21 mouse cellular contexts compared by ENCODE assay signal in the genomic region with DNA sequence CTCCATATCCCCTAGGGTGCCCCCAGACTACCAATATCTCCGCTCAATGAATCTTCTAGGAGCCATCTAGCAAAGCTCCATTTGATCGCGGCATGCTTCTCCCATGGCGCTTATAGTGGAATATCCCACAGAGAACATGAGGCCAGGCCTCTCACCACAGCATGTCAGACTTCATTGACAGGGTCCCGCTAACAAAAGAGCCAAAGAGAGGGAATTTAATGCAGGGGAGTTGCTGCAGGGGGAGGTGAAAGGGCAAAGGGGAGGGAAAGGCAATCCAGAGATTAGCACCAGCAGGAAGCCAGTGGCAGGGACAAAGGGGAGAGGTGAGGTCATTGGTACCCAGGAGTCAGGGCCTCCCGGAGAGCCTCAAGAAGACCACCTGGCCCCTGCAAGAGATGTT.
DNase-seq lines count a peak whose midpoint lies in the region; ATAC-seq and TF ChIP-seq lines count a peak whose summit lies in the region.
"Had no signal": no experiment of that assay in that cellular context is flagged by ENCODE, and none has a peak within 500 bp of the region (broad histone marks: within the 10 kb centered on the region; RNA-seq: fewer than 3 reads in every experiment).

No protein-coding gene starts in this region.

- no peak for ATAC-seq in forebrain, embryonic 15.5 days (replicated peaks)
- no peak for ATAC-seq in liver, embryonic 13.5 days (ENCODE audit: low read depth)
- no peak for ATAC-seq in liver, postnatal 0 days
- ATAC-seq in neural tube, embryonic 11.5 days (ENCODE audit: insufficient read depth, low FRiP score, low TSS enrichment), result no peak; the same call in 1 of the 2 replicates
- ATAC-seq: Patski had no signal

- no peak for TF ChIP-seq EP300 in liver, postnatal 0 days (IDR thresholded peaks at IDR 0.05; ENCODE audit: low read depth)

- H3K4me2 ChIP-seq in forebrain, embryonic 15.5 days (replicated peaks), result no peak overlapping the region
- H3K4me2 ChIP-seq in liver, embryonic 13.5 days, result 0 out of 2 replicates have a peak overlapping the region, but pooled peaks have one; percentile 47
- H3K4me2 ChIP-seq in liver, postnatal 0 days (ENCODE audit: low read depth, low read length), result no peak overlapping the region
- H3K4me2 ChIP-seq in neural tube, embryonic 11.5 days (ENCODE audit: low read depth), result no peak overlapping the region
- H3K4me2 ChIP-seq: embryonic facial prominence, embryonic 12.5 days; limb, embryonic 15.5 days had no signal

- H3K9ac ChIP-seq in forebrain, embryonic 15.5 days (replicated peaks), result no peak overlapping the region
- no peak overlapping the region for H3K9ac ChIP-seq in liver, embryonic 13.5 days
- no peak overlapping the region for H3K9ac ChIP-seq in liver, postnatal 0 days (replicated peaks)
- H3K9ac ChIP-seq in neural tube, embryonic 11.5 days (ENCODE audit: low read length), result no peak overlapping the region
- H3K9ac ChIP-seq: embryonic facial prominence, embryonic 12.5 days; heart, embryonic 12.5 days; limb, embryonic 15.5 days; lung, embryonic 14.5 days had no signal

- no peaks in the 10 kb centered on the region for H3K36me3 ChIP-seq in forebrain, embryonic 10.5 days (replicated peaks)
- no peaks in the 10 kb centered on the region for H3K36me3 ChIP-seq in forebrain, embryonic 15.5 days
- H3K36me3 ChIP-seq in liver, embryonic 13.5 days, result no peaks in the 10 kb centered on the region
- H3K36me3 ChIP-seq in liver, postnatal 0 days (replicated peaks; ENCODE audit: insufficient read depth, low read length), result no peaks in the 10 kb centered on the region
- no peaks in the 10 kb centered on the region for H3K36me3 ChIP-seq in neural tube, embryonic 11.5 days (ENCODE audit: control insufficient read depth, insufficient read depth, low read length)
- H3K36me3 ChIP-seq: embryonic facial prominence, embryonic 12.5 days; heart, embryonic 12.5 days; limb, embryonic 15.5 days had no signal

- DNase-seq in forebrain, embryonic 10.5 days (ENCODE audit: extremely low spot score, low spot score), result peak; percentile 54
- no peak for DNase-seq in liver, embryonic 13.5 days
- no peak for DNase-seq in liver, postnatal 0 days
- peak; percentile 53 for DNase-seq in embryo, embryonic 11 days
- DNase-seq in neural tube, embryonic 11.5 days (ENCODE audit: low spot score), result peak; percentile 31
- no peak for DNase-seq in right cerebral cortex, postnatal 25 days
- DNase-seq in gastrocnemius, postnatal 10 days, result no peak
- DNase-seq: adrenal gland, postnatal 25 days; cerebellum, adult 11 months; heart, postnatal 36 days; kidney, adult 11 months; lung, embryonic 14.5 days; spleen, adult 18-20 months; thymus, postnatal 25 days had no signal

- H3K27ac ChIP-seq in forebrain, embryonic 10.5 days, result peak overlapping the region; percentile 71
- H3K27ac ChIP-seq in forebrain, embryonic 15.5 days (replicated peaks), result no peak overlapping the region
- H3K27ac ChIP-seq in liver, embryonic 13.5 days, result no peak overlapping the region
- no peak overlapping the region for H3K27ac ChIP-seq in liver, postnatal 0 days (ENCODE audit: low read depth)
- H3K27ac ChIP-seq in neural tube, embryonic 11.5 days (ENCODE audit: low read depth, low read length), result no peak overlapping the region
- H3K27ac ChIP-seq: embryonic facial prominence, embryonic 12.5 days; kidney, postnatal 0 days; limb, embryonic 15.5 days; macrophage had no signal

- 2% methylated on average over 6 of the region's 6 CpGs for WGBS in forebrain, embryonic 10.5 days
- WGBS in forebrain, embryonic 15.5 days, result 17% methylated on average over 6 of the region's 6 CpGs
- 28% methylated on average over 6 of the region's 6 CpGs for WGBS in liver, embryonic 13.5 days (ENCODE audit: insufficient replicate concordance)
- 46% methylated on average over 6 of the region's 6 CpGs for WGBS in liver, postnatal 0 days (ENCODE audit: insufficient replicate concordance)
- WGBS in neural tube, embryonic 11.5 days, result 4% methylated on average over 5 of the region's 6 CpGs

- no peak overlapping the region for H3K4me3 ChIP-seq in forebrain, embryonic 10.5 days
- no peak overlapping the region for H3K4me3 ChIP-seq in forebrain, embryonic 15.5 days
- no peak overlapping the region for H3K4me3 ChIP-seq in liver, embryonic 13.5 days (replicated peaks)
- H3K4me3 ChIP-seq in liver, postnatal 0 days (ENCODE audit: low read depth, low read length), result no peak overlapping the region
- no peak overlapping the region for H3K4me3 ChIP-seq in neural tube, embryonic 11.5 days (ENCODE audit: low read depth, low read length)
- H3K4me3 ChIP-seq: embryonic facial prominence, embryonic 12.5 days; heart, embryonic 12.5 days; limb, embryonic 15.5 days had no signal

- H3K27me3 ChIP-seq in forebrain, embryonic 10.5 days (ENCODE audit: poor library complexity, severe bottlenecking), result peaks cover 22% of the 10 kb centered on the region
- H3K27me3 ChIP-seq in forebrain, embryonic 15.5 days, result no peaks in the 10 kb centered on the region
- H3K27me3 ChIP-seq in liver, embryonic 13.5 days, result no peaks in the 10 kb centered on the region
- no peaks in the 10 kb centered on the region for H3K27me3 ChIP-seq in liver, postnatal 0 days (ENCODE audit: insufficient read depth, low read length)
- H3K27me3 ChIP-seq in neural tube, embryonic 11.5 days (ENCODE audit: control insufficient read depth, insufficient read depth, low read length), result no peaks in the 10 kb centered on the region
- H3K27me3 ChIP-seq: Patski had no signal

- H3K9me3 ChIP-seq in forebrain, embryonic 10.5 days, result no peaks in the 10 kb centered on the region
- H3K9me3 ChIP-seq in forebrain, embryonic 15.5 days, result no peaks in the 10 kb centered on the region
- H3K9me3 ChIP-seq in liver, embryonic 13.5 days (replicated peaks), result no peaks in the 10 kb centered on the region
- H3K9me3 ChIP-seq in liver, postnatal 0 days (ENCODE audit: low read length), result no peaks in the 10 kb centered on the region
- H3K9me3 ChIP-seq in neural tube, embryonic 11.5 days (ENCODE audit: control insufficient read depth, low read length), result no peaks in the 10 kb centered on the region
- H3K9me3 ChIP-seq: embryonic facial prominence, embryonic 12.5 days; heart, embryonic 12.5 days; limb, embryonic 15.5 days had no signal

- TF ChIP-seq CTCF in liver, postnatal 0 days (IDR thresholded peaks at IDR 0.05; ENCODE audit: low read depth), result no peak

- H3K4me1 ChIP-seq in forebrain, embryonic 10.5 days, result peaks cover 39% of the 10 kb centered on the region
- peaks cover 26% of the 10 kb centered on the region for H3K4me1 ChIP-seq in forebrain, embryonic 15.5 days
- peaks cover 22% of the 10 kb centered on the region for H3K4me1 ChIP-seq in liver, embryonic 13.5 days (replicated peaks)
- H3K4me1 ChIP-seq in liver, postnatal 0 days (ENCODE audit: insufficient read depth), result peaks cover 8% of the 10 kb centered on the region; the same call in 1 of the 2 replicates
- H3K4me1 ChIP-seq in neural tube, embryonic 11.5 days (ENCODE audit: control insufficient read depth, insufficient read depth, low read length), result peaks cover 22% of the 10 kb centered on the region
- H3K4me1 ChIP-seq: limb, embryonic 15.5 days had no signal

Comparison
In these comparisons a context has a peak if more than half of its experiments do, and no peak if none do; other contexts are left out.
1. DNase-seq: peak in forebrain, embryonic 10.5 days (single experiment), embryo, embryonic 11 days (single experiment) and neural tube, embryonic 11.5 days (single experiment); none in liver, embryonic 13.5 days (single experiment), liver, postnatal 0 days (single experiment), right cerebral cortex, postnatal 25 days (single experiment) and gastrocnemius, postnatal 10 days (single experiment).